Mouse (Mus musculus) cerebellum, adult 11 months (tissue): ENCODE data around the gene Rack1.
"Not testable (repeated sequence)": the region's sequence is repeated elsewhere in the genome, so short reads cannot be mapped to it uniquely, and the experiment has no call there.

Experiments
- DNase-seq: peaks from one replicate; pipeline ENCODE4 v3.0.0; 2022

Gene Rack1

DNA sequence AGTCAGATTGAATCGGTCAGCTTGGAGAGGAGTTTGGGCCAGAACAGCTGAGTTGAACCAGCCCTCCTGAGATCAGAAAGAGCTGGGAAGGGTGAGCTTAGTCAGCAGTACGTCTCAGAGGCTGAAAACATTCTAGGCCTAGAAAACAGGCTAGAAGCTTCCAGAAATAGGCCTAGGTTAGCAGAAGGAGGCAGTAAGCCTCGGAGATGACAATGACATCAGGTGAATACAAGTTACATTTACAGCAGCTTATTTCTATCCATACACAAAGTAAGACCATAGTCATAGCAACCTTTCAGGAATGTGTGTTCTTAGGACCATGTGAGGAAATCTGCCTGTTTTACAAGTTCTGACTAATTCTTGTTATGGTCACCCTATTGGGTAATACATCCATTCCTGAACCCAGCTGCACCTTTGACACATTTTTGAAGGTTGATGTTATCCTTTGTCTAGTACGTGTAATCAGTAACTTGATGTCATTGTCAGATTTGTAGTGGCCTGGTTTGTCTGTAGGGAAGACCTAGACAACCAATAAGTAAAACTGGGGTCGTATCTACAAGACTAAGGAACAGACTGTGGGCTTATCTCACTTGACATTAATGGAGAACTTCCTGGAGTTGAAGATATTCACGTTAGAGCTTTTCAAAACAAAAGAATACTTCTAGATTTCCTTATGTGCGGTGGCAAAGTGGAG is 19.6 kb downstream of the Rack1 start:
- DNase-seq = no peak

DNA sequence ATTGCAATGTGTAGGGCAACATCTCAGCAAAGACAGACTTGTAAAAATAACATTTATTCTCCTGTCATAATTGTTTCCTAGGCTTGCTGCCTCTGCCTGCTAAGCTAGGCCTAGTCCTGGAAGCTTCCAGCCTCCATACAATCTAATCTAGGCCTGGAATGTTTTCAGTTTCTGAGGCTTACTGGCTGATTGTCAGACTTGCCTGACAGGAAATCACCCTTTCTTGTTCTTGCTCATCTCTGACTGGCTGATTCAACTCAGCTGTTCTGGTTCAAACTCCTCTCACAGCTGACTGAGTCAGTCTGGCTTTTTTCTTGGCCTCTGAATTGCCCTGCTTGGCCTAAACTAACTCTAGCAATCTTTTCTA is 20.2 kb downstream of the Rack1 start:
- DNase-seq = no peak

DNA sequence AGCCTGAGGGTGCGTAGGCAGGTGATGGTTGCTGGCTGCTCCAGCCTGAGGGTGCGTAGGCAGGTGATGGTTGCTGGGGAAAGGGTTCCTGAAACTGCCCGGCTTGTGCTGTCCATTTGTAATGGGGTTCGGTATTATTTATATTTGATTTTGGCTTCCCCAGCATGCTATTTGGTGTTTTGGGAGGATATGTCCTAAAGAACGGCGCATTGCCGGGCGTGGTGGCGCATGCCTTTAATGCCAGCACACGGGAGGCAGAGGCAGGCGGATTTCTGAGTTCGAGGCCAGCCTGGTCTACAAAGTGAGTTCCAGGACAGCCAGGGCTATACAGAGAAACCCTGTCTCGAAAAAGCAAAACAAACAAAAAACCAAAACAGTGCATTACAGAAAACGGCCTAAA is 21.2 kb downstream of the Rack1 start:
- not testable (repeated sequence) for DNase-seq

DNA sequence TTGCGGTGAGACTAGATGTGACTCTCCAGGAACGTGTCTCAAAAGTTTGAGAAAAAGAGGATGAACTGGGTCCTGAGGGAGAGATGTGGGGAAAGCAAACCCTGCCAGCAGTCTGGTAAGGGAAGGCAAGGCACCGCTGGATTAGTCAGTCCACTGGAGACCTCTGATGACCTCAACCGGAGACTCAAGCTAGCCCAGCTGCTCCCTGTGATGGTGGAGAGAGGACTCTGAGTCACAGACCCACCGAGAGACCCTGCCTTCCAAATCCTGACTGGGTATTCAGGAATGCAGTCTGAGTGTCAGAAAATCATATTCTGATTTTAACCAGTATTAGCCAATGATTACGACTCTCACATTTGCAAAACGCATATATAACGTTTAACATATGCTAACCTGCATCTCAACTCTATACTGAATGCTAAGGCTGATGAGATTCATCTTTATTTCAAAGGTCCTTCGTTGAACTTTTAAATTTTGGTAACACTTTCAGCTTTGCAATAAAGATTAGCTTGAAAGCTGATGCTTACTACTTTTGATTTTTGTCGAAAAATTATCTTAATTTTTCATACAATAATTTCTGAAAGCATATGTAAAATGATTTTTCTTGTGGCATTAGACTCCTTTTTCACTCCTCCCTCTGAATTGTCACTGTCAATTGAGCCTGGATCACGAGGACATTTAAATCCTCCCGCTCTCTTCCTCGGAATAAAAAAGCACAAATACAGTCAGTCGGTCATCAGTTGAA is 22.8 kb downstream of the Rack1 start:
- no peak for DNase-seq

DNA sequence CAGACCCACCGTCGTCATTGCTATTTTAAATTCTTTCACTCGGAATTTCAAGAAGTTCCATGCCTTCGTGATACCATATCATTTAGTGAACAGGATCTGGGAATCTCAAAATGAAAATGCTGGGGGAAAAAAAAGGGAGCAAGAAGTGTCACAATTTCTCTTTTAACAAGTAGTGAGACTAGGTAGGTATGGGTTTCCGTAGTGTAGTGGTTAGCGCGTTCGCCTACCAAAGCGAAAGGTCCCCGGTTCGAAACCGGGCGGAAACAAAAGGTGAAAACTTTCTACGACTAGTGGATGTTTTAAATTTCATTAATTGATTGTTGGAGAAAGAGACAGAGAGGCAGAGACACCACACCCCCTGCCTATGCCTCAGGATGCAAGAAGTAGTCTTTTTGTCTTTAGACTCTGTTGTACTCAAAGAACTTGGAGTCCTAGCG is 23.4 kb downstream of the Rack1 start:
- peak; percentile 53 for DNase-seq

DNA sequence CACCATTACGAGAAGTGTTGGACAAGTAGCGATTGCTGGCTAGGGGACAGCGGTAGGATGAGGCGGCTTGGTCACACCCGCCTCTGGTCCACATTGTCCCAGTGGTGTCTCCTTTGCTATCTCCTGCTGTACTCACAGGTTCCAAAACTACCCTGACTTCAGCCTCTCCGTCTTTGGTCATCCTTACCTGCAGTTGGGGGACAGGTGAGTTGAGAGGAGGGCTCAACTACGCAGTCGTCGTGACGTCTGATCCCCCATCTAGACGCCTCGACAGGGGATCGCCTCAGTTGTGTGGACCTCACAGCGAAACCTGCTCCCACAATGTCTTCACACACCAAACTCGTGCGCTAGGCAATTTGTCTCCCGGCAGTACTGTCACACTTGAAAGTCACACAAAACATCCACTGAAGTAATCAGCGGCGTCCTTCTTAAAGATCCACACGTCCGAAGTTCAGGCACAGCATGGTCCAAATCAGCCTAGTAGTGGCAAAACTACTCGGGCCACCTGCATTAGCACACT is 24.2 kb downstream of the Rack1 start:
- DNase-seq = no peak

DNA sequence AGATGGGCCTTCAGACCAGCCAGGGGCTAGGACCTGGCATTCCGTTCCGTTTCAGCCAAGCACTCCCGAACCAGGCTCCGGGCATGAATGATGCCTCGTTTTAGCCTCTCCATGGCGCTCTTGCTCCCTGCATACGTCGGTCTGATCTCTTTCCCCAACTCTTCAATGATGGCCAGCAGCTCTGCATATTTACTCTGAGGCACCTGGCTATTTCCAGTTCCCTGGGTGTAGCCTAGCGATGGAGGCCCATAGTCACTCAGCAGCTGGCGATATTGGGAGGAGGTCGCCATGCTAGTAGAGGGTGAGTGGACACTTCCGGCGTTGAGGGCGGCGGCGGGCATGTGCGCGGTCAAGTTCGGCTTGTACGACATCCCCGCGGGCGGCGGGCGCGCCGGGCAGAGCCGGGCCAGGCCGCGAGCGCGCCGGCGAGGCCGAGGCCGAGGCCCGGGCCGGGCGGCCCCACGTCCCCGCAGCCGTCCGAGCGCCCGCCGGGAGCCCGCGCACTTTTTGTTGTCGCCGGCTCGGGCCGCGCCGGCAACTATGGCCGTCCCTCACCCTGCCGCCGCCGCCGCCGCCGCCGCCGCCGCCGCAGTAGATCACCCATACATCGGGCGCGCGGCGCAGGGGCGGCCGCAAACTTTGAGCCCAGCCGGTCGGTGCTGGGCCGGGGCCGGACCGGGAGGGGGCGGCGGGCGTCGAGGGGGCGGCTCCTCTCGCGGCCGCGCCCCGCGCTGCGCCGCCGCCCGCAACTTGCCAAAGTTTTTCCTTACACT is 26.0 kb downstream of the Rack1 start, which contains the start of the genes Trim7 and Gm12184:
Gene Trim7 (plus strand): TSS at position 162 of the 773 bp plus-strand sequence.
Gene Gm12184 (minus strand): TSS at position 677 of the 773 bp plus-strand sequence.
- not testable (repeated sequence) for DNase-seq

DNA sequence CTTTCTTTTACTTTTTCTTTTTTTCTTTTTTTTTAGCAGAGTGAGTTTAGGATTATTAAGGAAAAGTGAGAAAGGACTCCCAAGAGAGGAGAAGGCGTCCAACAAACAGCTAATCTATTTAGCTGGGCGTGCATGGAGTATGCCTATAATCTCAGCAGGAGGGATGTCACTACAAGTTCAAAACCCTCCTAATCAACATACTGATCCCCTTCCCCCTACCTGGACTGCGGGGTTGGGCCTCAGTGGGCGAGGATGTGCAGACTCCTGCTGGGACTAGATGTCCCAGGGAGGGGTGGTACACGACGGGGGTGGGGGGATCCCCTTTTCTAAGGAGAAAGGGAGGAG is 26.6 kb downstream of the Rack1 start:
- no peak for DNase-seq

DNA sequence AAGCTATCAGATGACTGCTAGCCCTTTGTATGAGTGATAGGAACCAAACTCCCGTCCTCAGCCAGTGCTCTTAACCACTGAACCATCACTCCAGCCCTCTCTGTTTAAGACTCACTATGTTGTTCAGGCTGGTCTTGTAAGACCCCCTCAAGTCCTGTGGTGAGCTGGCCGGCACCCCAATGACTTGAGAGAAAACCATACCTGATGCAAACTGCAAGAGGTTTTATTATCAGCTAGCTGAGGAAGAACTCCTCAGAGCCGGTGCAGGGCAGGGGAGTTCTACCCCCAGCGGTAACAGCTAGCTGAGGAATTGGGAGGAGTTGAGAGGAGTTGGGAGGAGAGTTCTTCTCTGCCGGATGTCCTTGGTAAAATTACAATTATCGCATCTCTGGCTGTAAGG is 27.8 kb downstream of the Rack1 start:
- DNase-seq = no peak

DNA sequence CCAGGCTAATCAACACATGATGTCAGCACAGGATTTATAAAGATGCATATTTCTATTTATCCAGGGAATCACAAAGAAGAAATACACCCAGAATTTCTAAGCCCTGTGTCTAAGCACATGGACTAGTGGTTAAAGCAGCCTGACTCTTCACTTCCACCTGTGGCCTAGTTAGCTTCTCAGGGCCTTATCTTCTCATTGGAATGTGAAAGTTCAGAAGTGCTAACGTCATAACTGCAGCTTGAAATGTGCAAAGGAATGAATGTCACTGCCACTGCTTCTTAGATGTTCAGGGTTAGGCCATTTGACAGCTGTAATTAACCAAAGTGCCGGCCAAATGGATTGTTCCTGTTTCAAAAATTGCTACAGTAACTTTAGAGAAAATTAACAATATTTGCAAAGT is 30.1 kb downstream of the Rack1 start:
- no peak for DNase-seq

DNA sequence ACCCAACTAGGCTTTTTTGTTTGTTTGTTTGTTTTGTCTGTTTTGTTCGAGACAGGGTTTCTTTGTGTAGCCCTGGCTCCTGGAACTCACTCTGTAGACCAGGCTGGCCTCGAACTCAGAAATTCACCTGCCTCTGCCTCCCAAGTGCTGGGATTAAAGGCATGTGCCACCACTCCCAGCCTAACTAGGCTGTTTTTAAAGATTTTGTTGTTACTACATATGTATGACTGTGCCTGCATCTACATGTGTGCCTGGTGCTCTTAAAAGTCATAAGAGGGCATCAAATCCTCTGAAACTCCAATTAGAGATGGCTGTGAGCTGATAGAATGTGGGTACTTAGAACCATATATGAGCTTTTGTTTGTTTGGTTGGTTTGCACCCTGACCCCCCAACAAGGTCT is 31.1 kb downstream of the Rack1 start:
- no peak for DNase-seq

DNA sequence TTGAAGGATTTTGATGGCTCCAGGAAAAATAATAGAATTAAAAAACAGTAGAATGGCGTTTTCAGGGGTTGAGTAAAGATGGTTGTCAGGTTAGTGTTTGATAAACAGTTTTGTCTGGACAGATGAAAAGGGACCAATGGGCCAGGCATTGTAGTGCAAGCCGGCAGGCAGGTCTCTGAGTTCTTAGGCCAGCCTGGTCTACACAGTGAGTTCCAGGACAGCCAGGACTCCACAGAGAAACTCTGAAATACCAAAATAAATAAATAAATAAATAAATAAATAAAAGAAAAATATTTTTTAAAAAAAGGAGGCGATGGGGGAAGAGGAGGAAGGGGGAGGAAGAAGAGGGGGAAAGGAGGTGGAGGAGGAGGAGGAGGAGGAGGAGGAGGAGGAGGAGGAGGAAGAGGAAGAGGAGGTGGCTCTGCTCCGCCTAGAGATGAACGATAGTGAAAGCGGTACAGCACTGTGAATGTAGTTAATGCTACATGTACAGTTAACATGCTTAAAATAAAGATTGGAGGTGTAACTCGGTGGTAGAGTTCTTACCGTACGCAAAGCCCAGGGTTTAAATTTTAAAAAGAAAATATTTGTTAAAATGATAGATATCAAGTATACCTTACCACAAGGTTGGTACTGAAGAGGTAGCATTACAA is 33.1 kb downstream of the Rack1 start:
- no peak for DNase-seq

DNA sequence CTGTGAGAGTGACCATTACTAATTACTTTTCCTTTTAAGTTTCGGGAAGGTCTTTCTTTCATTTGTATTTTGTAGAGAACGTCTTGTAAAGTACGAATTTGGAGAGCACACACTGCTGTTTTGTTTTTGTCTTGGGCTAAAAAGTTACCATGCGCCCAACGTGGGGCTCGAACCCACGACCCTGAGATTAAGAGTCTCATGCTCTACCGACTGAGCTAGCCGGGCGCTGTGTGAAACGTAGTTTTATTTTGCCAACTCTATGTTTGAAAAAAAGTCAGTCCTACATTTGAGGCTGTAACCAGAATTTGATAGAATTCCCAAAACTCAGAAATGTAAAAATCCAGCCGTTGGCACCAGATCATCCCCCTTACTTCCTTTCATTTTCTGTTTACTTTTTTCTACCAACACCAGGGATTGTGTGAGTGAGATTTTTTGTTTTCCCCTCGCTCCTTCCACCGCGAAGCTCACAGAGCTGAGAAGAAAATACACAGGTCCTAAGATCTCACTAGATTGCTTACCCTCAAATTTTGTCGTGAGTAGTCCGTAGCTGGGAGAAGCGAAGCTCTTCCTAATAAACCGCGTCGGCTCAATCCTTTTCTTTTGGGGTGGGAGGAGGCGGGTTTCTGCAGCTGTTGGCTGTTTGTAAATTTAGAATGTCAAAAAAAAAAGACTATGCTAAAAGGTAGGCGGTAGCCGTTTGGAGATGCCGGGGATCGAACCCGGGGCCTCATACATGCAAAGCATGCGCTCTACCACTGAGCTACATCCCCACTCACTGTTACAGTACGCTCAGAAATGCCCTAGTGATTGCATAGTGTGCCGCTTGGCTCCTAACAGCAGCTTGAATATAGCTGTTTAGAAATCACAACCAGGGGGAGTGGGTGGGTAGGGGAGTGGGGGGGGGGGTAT is 33.9 kb downstream of the Rack1 start:
- DNase-seq = peak; percentile 88

DNA sequence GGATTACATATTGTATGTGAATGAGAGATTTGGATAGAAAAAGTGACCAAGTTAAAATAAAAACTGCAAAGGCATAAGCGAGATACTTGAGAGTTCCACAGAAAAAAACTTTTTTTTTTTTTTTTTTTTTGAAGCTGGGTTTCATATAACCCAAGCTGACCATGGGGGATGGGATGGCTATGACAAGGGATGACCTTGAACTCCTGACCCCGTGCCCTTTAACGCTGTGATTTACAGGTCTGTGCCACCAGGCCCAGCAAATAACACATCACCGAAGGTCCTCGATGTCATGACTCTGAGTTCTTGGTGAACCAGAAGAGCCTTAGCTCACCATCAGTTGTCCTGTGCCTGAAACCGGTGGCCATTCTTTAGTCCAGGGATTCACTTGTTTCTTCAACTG is 35.8 kb downstream of the Rack1 start:
- no peak for DNase-seq

DNA sequence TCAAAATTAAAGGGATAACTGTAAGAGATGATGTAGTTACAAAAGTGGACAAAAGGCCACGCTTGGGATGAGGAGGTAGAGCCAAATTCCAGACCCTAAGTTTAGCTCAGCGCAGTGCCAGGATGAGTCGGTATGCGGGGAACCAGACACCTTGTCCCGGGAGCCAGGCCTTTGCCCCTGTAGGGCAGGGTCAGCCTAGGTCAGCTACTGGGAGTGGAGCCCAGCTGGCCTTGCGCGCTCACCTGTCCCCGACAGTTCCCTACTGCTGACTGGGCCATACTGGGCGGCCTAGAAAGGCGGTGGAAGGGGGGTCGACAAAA is 36.8 kb downstream of the Rack1 start:
- no peak for DNase-seq

DNA sequence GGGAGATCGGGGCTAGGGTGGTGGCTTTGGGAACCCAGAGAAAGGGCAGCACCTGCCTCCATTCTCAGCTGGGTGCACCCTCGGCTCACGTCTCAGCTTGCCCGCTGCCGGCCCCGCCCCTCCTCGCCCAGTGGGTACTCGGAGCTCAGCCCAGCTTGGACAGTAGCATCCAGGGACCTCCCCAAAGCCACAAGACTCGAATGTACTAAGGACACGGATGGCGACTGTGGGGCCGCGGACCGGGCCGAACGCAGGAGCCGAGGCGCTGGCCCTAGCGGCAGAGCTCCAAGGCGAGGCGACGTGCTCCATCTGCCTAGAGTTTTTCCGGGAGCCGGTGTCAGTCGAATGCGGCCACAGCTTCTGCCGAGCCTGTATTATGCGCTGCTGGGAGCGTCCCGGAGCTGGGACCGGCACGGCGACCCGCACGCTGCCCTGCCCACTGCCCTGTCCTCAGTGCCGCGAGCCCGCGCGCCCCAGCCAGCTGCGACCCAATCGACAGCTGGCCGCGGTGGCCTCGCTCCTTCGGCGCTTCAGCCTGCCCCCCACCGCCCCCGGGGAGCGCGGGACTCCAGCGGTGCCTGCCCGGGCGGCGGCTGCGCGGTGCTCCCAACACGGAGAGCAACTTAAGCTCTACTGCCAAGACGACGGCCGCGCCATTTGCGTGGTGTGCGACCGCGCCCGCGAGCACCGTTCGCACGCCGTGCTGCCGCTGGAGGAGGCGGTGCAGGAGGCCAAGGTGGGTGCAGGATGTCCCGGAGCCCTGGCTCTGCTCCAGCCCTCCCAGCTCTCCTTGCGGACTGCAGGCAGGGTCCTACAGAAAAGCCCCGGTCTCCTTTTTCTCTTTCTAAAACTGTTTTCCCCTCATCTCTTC is 37.4 kb downstream of the Rack1 start:
- DNase-seq = peak; percentile 65

DNA sequence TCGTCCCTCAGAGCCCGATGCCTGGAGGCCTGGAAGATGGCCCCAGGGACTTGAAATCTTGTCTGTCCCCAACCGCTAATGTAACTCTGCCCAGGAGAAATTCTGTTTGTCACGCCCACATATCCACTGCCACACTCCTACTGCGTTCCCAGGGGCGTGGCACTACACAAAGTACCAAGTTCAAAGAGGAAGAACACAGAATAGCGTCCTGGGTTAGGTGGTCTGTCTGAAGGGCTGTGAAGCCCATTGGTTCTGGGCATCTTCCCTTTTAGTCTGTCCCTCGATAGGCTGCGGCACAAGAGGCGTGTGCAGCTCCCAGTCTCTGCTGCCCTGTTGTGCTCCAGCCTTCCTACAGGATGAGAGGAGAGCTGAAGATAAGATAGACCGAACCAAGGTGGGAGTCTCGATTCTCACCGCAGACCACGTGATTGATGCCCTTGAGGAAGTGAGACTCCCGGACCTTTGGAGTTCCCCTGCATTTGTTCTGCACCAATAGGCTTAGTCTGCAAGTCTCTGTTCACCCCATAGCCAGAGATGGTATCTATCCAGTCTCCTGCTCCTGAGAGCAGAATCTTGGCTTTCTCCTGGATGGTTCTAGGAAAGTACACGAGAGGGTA is 38.2 kb downstream of the Rack1 start:
- no peak for DNase-seq

DNA sequence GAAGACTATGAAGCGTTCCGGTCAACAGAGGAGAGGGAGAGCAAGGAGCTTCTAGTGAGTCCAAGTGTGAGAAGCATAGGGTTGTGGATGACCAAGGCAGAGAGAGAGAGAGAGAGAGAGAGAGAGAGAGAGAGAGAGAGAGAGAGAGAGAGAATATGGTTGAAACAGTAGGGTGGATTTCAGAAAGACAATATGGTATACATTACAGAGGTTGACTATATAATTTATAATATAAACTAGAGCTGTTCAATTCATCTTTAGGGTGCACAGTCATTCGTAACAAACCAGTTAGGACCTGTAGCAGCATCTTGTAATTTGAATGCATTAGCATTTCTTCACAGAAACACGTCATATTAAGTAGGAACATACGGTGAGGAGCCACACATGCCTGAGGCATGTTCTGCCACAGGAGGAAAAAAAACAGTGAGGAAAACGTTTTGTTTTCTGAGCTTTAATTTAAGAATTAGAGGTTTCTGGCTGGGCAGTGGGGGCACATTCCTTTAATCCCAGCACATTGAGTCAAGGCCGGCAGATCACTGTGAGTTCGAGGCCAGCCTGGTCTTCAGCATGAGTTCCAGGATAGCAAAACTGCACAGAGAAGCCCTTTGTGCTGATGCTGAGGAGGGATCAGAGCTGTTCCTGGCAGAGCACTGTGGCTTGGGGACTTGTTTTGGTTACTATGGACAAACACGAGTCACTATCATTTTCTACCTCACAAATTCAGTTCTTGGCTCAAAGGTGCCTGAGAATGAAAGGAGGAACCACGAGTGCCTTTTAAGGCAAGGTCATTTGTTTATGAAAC is 38.9 kb downstream of the Rack1 start:
- DNase-seq = no peak

DNA sequence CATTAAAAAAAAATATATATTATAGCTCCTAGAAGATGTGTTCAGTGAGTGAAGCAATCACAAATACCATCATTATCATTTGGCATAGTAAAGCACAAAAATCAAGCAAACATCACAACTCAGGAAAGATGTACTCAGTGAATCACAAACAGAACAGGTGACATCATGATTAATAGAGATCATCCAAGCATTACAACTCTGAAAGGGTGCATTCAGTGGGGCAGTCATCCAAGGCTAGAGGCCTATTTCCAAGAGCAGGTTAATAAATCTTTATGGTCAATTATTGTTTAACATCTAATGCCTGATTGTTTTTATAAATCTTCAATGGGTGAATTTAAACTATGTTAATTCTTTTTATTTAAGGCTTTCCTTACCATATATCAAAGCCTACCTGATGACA is 40.7 kb downstream of the Rack1 start:
- no peak for DNase-seq

DNA sequence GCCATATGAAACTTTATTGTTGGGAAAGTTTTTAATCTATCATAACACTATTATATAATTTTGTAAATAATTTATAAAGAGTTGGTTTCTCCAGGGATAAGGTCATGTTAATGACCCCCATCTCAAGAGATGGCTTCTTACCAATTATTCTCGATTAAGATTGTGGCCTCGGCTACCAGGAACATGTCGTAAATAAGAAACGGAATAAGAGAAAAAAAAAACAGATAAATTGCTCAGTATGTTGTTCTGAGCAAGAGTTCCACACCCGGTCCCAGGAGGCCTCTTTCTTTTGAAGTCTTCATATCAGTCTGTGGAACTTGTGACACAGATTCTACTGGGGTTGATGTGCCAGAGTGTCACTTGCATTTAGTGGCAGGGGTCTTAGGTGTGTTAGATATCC is 41.1 kb downstream of the Rack1 start:
- no peak for DNase-seq
